Mouse (Mus musculus) megakaryocyte, embryonic 14.5 days (primary cell): ENCODE results near the gene Cyth3.

Source experiments
- FLI1 ChIP-seq: IDR thresholded peaks from 2 replicates; pipeline ENCODE4 v1.6.1; 2012; ENCODE audit warnings: low read length, inconsistent platforms, mixed read lengths
- GATA1 ChIP-seq: IDR thresholded peaks from 3 replicates; pipeline ENCODE4 v1.6.1; 2012; ENCODE audit warnings: mixed read lengths, low read length, inconsistent platforms, borderline replicate concordance

DNA sequence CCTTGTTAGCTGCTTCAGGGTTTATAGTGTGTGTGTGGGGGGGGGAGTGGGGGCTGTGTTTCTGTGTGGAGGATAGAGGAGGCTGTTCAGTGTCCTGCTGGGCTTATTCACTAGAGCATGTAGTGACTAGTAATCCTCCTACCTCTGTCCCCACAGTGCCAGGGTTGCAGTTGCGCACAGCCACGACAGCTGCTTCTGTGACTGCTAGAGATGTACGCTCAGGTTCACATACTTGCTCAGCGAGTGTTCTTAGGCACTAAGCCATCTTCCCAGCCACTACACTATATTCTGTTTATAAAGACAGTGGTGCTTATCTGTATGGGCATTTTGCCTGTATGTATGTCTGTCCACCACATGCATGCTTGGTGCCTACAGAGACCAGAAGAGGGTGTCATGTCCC is 55.1 kb downstream of the Cyth3 start:
- TF ChIP-seq GATA1 (no peak), FLI1 (no peak)
